Mouse (Mus musculus) CD4-positive naive resting alpha-beta T cell, adult 57 days (primary cell): ENCODE data around the gene Tmem190. TPM values are rescaled to one million over a fixed set of nuclear protein-coding genes. Genes with fewer than 3 reads are reported as not detected.

Experiments
- total RNA-seq: library from RNA; stranded (reverse); gene quantifications from one replicate; pipeline ENCODE4 v1.2.4, GENCODE M21; 2023

The Tmem190 gene
- total RNA-seq, result not detected

DNA sequence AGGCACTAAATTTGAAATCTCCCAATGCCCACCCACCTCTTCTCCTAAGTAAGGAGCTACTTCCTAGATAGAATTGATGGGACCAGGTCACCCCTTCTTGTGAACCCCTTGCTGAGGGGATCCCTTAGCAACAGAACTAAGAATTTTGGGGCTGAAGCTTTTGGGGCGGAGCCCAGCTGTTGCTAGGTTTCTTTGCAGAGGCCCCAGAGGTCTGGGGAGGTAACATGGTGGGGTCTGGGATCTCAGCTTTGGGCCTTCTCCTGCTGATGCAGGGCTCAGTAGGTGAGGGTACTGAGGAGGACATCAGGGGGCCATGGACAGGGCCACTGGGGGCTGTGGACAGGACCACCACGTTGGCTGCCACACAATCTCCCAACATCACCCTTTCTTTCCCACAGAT lies at the start of gene Tmem190, which contains the start of gene Il11:
Gene Tmem190 (plus strand): TSS at position 179 of the 400 bp plus-strand sequence.
Gene Il11 (minus strand): TSS at position 101 of the 400 bp plus-strand sequence.

DNA sequence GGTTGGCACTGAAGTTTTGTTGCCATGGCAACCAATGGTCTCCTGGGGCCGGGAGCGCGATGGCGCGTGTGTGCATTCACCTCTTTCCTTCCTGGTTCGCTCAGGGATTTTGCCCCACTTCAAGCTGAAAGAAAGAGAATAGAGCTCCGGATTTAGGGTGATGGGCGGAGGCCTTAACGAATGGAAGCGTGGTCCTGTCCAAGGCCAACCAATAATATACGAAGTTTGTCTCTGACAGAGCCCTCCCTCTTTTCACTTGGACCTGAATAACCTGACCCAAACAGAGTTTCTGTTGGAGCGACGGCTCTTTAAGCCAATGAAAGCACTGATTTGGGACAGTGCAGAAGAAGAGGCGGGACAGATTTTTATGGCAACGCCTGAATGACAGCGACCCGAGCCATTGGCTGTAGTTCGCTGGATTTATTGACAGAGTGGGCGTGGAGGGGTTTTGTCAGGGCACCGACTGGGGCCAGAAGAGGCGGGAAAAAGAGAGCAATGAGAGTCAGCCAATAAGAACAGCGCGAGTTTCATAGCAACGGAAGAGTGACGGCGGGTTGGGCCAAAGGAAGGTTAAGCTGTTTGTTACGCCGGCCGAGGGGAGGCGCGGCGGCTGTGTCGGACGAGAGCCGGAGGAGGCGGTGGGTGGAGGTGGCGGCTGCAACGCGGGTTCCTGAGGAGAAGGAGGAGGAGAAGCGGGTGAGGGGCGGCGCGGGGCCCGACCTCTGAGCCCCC lies 43.0 kb upstream of the Tmem190 start, which contains the start of gene Kmt5c:
Gene Kmt5c (plus strand): TSS at position 572 of the 732 bp plus-strand sequence.

DNA sequence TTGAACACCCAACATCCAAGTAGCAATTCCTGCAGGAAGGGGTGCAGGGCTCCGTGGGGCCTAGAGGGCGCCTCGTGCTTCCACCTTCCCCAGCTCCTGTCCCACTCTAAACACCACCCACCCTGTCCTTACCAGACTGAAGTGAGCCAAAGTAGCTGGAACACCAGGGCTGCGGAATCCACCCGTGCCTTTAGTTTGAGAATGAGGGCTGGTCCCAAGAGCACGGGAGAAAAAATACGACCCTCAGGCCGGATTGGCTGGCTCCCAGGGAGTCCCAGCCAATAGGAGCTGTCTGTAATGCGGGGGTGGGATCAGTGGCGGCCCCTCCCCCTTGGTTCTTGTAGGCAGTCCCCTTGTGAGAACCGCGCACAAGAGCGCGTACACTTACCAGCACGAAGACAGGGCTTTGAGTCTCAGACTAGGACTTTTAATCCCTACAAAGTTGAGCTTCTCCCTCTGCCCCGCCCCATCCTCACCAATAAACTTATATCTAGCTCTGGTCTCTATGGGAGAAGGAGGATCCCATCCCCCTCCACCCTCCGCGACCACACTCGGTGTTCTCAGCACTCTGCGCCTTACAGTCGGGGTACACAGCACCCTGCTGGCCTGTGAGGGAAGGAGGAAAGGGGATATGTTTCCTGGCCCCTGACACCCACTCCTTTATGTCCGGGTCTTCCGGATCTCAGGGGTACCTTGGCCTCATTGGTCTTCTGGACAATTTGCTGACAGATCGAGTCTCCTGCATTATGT lies 29.7 kb upstream of the Tmem190 start, which contains the start of gene Cox6b2:
Gene Cox6b2 (minus strand): TSS at position 274 of the 750 bp plus-strand sequence.

DNA sequence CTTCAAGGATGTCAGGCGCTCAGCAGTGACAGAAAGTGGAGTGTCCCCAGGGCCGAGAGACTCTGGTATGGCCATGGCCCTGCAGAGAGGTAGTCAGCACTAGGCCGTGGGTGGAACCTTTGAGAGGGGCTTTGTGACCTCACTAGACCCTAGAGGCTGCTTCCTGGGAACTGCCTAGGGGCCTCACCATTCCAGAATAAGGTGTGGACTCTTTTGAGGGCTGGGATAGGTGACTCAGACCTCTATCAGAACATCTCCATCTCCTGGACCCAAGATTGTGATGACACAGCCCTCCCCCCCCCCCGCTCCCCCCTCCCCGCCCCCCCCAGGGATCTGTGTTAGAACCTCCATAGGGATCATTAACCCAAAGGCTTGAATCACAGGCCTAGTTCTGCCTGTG lies 11.5 kb upstream of the Tmem190 start, which contains the start of gene Fam71e2:
Gene Fam71e2 (minus strand): TSS at position 101 of the 400 bp plus-strand sequence.

DNA sequence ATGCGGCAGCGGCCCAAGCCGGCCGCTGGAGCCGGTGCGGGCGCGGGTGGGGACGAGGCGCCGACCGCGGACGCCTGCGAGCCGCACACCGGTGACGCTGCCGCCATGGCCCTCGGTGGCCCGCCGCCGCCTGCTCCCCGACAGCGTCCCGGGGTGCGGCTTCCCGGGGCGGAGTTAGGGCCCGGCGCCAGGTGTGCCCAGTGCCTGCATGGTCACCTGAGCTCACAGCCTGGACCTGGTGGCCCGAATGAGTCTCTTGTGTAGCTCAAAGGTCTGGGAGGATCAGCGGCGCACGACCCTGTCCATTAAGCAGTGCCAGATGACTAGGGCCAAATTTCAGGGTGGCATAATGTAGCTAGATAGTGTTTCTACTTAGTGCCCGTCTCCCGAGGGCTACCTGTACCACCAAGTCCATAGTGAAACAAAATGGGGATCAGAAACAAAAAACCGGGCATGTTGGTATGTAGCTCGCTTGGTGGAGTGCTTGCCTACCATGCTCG lies 6.7 kb downstream of the Tmem190 start, which contains the start of gene Tmem238:
Gene Tmem238 (minus strand): TSS at position 221 of the 500 bp plus-strand sequence.

DNA sequence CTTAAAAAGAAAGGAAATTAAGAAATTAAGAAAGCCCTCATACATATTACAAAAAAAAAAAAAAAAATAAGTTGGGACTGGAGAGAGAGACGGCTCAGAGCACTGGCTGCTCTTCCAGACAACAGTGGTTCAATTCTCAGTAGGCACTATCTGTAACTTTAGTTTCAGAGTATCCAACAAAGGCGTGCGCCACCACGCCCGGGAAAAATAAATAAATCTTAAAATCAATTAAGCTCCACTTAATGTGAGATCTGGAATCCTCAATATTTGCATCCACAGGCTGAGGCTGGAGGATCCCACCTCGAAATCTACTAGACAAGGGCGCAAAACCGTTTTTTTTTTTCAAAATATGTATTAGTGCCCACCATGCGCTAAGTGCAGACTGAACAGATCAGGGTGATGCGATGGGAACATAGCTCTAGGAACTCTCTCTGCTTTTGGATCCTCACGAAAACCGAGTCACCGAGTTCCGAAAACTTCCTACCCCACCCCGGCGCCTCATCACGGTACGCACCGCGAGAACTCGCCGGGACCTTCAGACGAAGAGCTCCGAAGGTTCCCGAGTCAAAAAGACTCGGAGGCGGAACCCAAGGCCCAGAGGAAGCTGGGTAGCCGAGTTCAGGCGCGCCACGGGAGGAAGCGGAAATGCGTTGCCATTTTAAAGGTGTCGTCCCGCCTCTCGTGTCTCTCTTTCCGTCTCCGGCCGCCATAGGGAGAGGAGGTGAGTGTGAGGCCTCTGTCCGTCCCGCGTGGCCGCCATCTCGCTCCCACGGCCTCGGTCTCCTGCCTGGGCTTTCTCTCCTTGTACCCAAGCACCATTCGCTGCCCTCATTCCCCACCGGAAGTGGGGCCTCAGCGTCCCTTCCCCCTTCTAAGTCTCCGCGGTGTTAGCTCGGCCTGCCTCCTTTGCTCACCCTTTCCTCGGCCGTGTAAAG lies 9.8 kb downstream of the Tmem190 start, which contains the start of gene Rpl28:
Gene Rpl28 (plus strand): TSS at position 597 of the 935 bp plus-strand sequence.

DNA sequence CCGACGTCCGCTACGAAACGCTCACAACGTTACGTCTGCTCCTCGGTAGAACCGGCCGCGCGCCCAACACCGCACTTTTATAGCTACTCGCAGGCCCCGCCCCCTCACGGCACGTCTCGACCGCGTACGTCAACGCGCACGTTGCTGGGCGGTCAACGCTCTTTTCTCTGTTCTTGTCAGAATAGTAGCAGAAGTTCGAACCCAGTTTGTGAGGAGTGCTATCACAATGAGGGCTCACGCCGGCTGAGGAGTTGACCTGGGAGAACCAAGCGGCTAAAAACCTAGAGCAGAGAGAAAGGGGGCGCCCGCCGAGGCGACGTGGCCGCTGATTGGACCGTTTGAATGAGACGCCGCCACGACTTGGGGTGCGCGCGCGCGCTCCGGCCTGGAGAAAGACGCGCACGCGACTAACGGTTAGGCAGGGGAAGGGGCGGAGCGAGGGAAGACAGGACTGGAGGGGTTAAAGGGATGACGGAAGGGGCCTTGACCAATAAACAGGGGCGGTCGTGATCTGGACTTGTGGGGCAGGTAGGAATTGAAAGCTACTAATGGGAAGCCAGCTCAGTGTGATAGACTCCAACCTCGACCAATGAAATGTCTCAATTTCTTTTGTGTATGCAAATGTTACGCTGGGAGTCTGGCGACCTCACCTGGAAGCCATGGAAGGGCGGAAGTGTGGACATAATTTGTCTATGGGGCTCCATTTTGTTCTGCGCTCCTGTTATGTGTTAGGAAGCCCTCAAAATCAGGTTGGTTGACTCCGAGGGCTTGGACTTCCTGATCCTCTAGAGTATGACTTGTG lies 29.8 kb downstream of the Tmem190 start, which contains the start of gene Ube2s:
Gene Ube2s (minus strand): TSS at position 288 of the 802 bp plus-strand sequence.

Other genes with a start within 250 kb of the Tmem190 start
- not detected for gene Syt5, start 235.4 kb upstream of the Tmem190 start, total RNA-seq
- gene Ptprh, start 178.9 kb upstream of the Tmem190 start, total RNA-seq, result 0.33 TPM
- gene Tmem86b, start 151.5 kb upstream of the Tmem190 start, total RNA-seq, result 59.6 TPM
- 282 TPM for gene Ppp6r1, start 123.9 kb upstream of the Tmem190 start, total RNA-seq
- 76.6 TPM for gene Hspbp1, start 97.9 kb upstream of the Tmem190 start, total RNA-seq
- not detected for gene Brsk1, start 92.3 kb upstream of the Tmem190 start, total RNA-seq
- not detected for gene Tmem150b, start 57.7 kb upstream of the Tmem190 start, total RNA-seq
- 70.4 TPM for gene Kmt5c, start 42.8 kb upstream of the Tmem190 start, total RNA-seq
- gene Cox6b2, start 29.8 kb upstream of the Tmem190 start, total RNA-seq, result 4.6 TPM
- gene Fam71e2, start 11.6 kb upstream of the Tmem190 start, total RNA-seq, result not detected
- gene Il11, start 78 bp upstream of the Tmem190 start, total RNA-seq, result not detected
- gene Tmem238, start 6.7 kb downstream of the Tmem190 start, total RNA-seq, result 2.7 TPM
- 2,201 TPM for gene Rpl28, start 9.9 kb downstream of the Tmem190 start, total RNA-seq
- 163 TPM for gene Ube2s, start 29.7 kb downstream of the Tmem190 start, total RNA-seq
- 2.3 TPM for gene Shisa7, start 61.8 kb downstream of the Tmem190 start, total RNA-seq
- 9.7 TPM for gene Isoc2b, start 87.3 kb downstream of the Tmem190 start, total RNA-seq
- 13.4 TPM for gene Isoc2a, start 94.2 kb downstream of the Tmem190 start, total RNA-seq
- not detected for gene Gm36210, start 123.6 kb downstream of the Tmem190 start, total RNA-seq
- gene Zfp628, start 132.3 kb downstream of the Tmem190 start, total RNA-seq, result 35.2 TPM
- 13.9 TPM for gene Nat14, start 139.1 kb downstream of the Tmem190 start, total RNA-seq
- 0.47 TPM for gene Ssc5d, start 142.8 kb downstream of the Tmem190 start, total RNA-seq
- not detected for gene Sbk2, start 181.5 kb downstream of the Tmem190 start, total RNA-seq
- not detected for gene Sbk3, start 188.2 kb downstream of the Tmem190 start, total RNA-seq
- gene Zfp579, start 213.2 kb downstream of the Tmem190 start, total RNA-seq, result 34.3 TPM
- 14.7 TPM for gene Zfp524, start 231.5 kb downstream of the Tmem190 start, total RNA-seq
- 47.3 TPM for gene Fiz1, start 231.8 kb downstream of the Tmem190 start, total RNA-seq
- gene Gm44973, start 232.6 kb downstream of the Tmem190 start, total RNA-seq, result not detected
- gene Zfp865, start 237.4 kb downstream of the Tmem190 start, total RNA-seq, result 57.5 TPM
- 0.44 TPM for gene Ccdc106, start 237.6 kb downstream of the Tmem190 start, total RNA-seq